ENCODE assay signal across 26 mouse cellular contexts in the genomic region with DNA sequence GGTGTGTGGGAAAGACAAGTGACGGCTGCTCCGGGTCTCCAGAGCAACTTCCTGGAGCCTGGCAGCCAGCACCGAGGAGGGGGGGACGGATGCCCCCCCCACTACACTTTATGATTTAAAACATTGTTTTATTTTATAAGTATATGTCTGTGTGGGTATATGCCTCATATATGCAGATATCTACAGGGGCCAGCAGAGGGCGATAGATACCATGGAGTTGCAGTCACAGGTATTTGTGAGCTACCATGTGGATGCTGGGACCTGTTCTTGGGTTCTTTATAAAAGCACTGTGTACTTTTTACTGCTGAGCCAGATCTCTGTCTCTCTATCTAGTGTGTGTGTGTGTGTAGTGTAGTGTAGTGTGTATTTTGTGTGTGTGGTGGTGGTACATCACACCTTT. TPM values are rescaled to one million over a fixed set of nuclear protein-coding genes. Genes with fewer than 3 reads are reported as not detected.
DNase-seq lines count a peak whose midpoint lies in the region; ATAC-seq and TF ChIP-seq lines count a peak whose summit lies in the region.
"Had no signal": no experiment of that assay in that cellular context is flagged by ENCODE, and none has a peak within 500 bp of the region (broad histone marks: within the 10 kb centered on the region; RNA-seq: fewer than 3 reads in every experiment).

No protein-coding gene starts in this region.

- H3K4me1 ChIP-seq in embryonic facial prominence, embryonic 11.5 days (ENCODE audit: control insufficient read depth, insufficient read depth, low read length), result no peaks in the 10 kb centered on the region
- peaks cover 20% of the 10 kb centered on the region for H3K4me1 ChIP-seq in embryonic facial prominence, embryonic 10.5 days
- no peaks in the 10 kb centered on the region for H3K4me1 ChIP-seq in liver, embryonic 12.5 days
- peaks cover 1 to 19% of the 10 kb centered on the region in 2 experiments; a peak in 3 of 4 replicates for H3K4me1 ChIP-seq in ES-E14 (ENCODE audit: control insufficient read depth in 2 of 2, insufficient read depth in 2 of 2, low read length in 2 of 2, poor library complexity in 1 of 2)
- no peaks in the 10 kb centered on the region for H3K4me1 ChIP-seq in cerebellum, adult 2 months (ENCODE audit: control insufficient read depth, insufficient read depth, low read length)
- H3K4me1 ChIP-seq: hindbrain, embryonic 15.5 days; neural tube, embryonic 12.5 days had no signal

- WGBS in embryonic facial prominence, embryonic 11.5 days, result 83% methylated on average over 5 of the region's 5 CpGs
- 81% methylated on average over 5 of the region's 5 CpGs for WGBS in embryonic facial prominence, embryonic 10.5 days
- 57% methylated on average over 5 of the region's 5 CpGs for WGBS in liver, embryonic 12.5 days (ENCODE audit: insufficient replicate concordance)
- WGBS in cerebellum, adult 2 months, result 88% methylated on average over 5 of the region's 5 CpGs

- H3K27me3 ChIP-seq in embryonic facial prominence, embryonic 11.5 days (ENCODE audit: control insufficient read depth, insufficient read depth, low read length), result no peaks in the 10 kb centered on the region
- H3K27me3 ChIP-seq in embryonic facial prominence, embryonic 10.5 days (replicated peaks; ENCODE audit: low read depth, poor library complexity, severe bottlenecking), result peaks cover 5% of the 10 kb centered on the region; the same call in 1 of the 2 replicates
- H3K27me3 ChIP-seq in liver, embryonic 12.5 days (replicated peaks), result peaks cover 31% of the 10 kb centered on the region
- H3K27me3 ChIP-seq in cerebellum, adult 2 months (ENCODE audit: control insufficient read depth, insufficient read depth, low read length), result no peaks in the 10 kb centered on the region
- H3K27me3 ChIP-seq: embryonic facial prominence, embryonic 12.5 days; hindbrain, embryonic 15.5 days; neural tube, embryonic 12.5 days had no signal

- H3K9ac ChIP-seq in embryonic facial prominence, embryonic 11.5 days (replicated peaks; ENCODE audit: low read length), result no peak overlapping the region
- H3K9ac ChIP-seq in liver, embryonic 12.5 days, result no peak overlapping the region
- no peak overlapping the region for H3K9ac ChIP-seq in ES-E14 (ENCODE audit: insufficient read depth, low read depth, low read length, poor library complexity, severe bottlenecking)
- H3K9ac ChIP-seq: embryonic facial prominence, embryonic 12.5 days; hindbrain, embryonic 15.5 days; neural tube, embryonic 12.5 days had no signal

- no peak for TF ChIP-seq CTCF in cerebellum, adult 2 months (IDR thresholded peaks at IDR 0.05; ENCODE audit: borderline replicate concordance, insufficient read depth, low read depth, low read length)

- in situ Hi-C loops in ES-E14 (cut with MboI; ENCODE audit: low sequenced_read_pairs in 2 of 2, unreplicated experiment in 2 of 2), result no loop called here

- no peaks in the 10 kb centered on the region; the same call in 1 of the 2 replicates for H3K9me3 ChIP-seq in embryonic facial prominence, embryonic 11.5 days (replicated peaks; ENCODE audit: control insufficient read depth, low read length)
- no peaks in the 10 kb centered on the region for H3K9me3 ChIP-seq in embryonic facial prominence, embryonic 10.5 days
- no peaks in the 10 kb centered on the region for H3K9me3 ChIP-seq in liver, embryonic 12.5 days (replicated peaks)
- no peaks in the 10 kb centered on the region for H3K9me3 ChIP-seq in ES-E14 (ENCODE audit: control insufficient read depth, insufficient read depth, low read depth, low read length)
- H3K9me3 ChIP-seq: embryonic facial prominence, embryonic 12.5 days; hindbrain, embryonic 15.5 days; neural tube, embryonic 12.5 days had no signal

- ATAC-seq in embryonic facial prominence, embryonic 11.5 days (replicated peaks; ENCODE audit: insufficient number of reproducible peaks, low FRiP score, low TSS enrichment, low read depth), result no peak
- no peak for ATAC-seq in liver, embryonic 12.5 days
- 0 out of 2 replicates have a peak, but pooled peaks have one; percentile 31 for ATAC-seq in megakaryocyte progenitor cell, adult 5-6 weeks (replicated peaks; ENCODE audit: poor library complexity)

- no peaks in the 10 kb centered on the region for H3K36me3 ChIP-seq in embryonic facial prominence, embryonic 11.5 days (replicated peaks; ENCODE audit: control insufficient read depth, insufficient read depth, low read depth, low read length)
- no peaks in the 10 kb centered on the region for H3K36me3 ChIP-seq in embryonic facial prominence, embryonic 10.5 days (replicated peaks)
- H3K36me3 ChIP-seq in liver, embryonic 12.5 days, result no peaks in the 10 kb centered on the region
- no peaks in the 10 kb centered on the region for H3K36me3 ChIP-seq in ES-E14 (ENCODE audit: control insufficient read depth, insufficient read depth, low read length, poor library complexity, severe bottlenecking)
- H3K36me3 ChIP-seq: embryonic facial prominence, embryonic 12.5 days; hindbrain, embryonic 15.5 days; neural tube, embryonic 12.5 days had no signal

- no peak overlapping the region for H3K4me3 ChIP-seq in embryonic facial prominence, embryonic 11.5 days (ENCODE audit: low read depth, low read length)
- no peak overlapping the region for H3K4me3 ChIP-seq in embryonic facial prominence, embryonic 10.5 days
- H3K4me3 ChIP-seq in liver, embryonic 12.5 days, result no peak overlapping the region
- H3K4me3 ChIP-seq in ES-E14 (ENCODE audit: insufficient read depth in 1 of 2, low read depth in 1 of 2, low read length in 2 of 2, poor library complexity in 1 of 2, severe bottlenecking in 1 of 2), result no peak overlapping the region
- H3K4me3 ChIP-seq in cerebellum, adult 2 months (replicated peaks; ENCODE audit: insufficient read depth, low read depth, low read length), result no peak overlapping the region
- H3K4me3 ChIP-seq: embryonic facial prominence, embryonic 12.5 days; hindbrain, embryonic 15.5 days; neural tube, embryonic 12.5 days had no signal

- no peak overlapping the region for H3K4me2 ChIP-seq in embryonic facial prominence, embryonic 11.5 days (ENCODE audit: low read depth, low read length)
- H3K4me2 ChIP-seq in liver, embryonic 12.5 days, result no peak overlapping the region
- H3K4me2 ChIP-seq: embryonic facial prominence, embryonic 12.5 days; heart, embryonic 11.5 days; hindbrain, embryonic 15.5 days; neural tube, embryonic 12.5 days had no signal

- DNase-seq in embryonic facial prominence, embryonic 11.5 days (ENCODE audit: low spot score), result peak; percentile 15
- no peak for DNase-seq in embryonic facial prominence, embryonic 10.5 days (ENCODE audit: low spot score)
- DNase-seq in liver (peak; percentile 18), ES-E14 (ENCODE audit: low read depth, low spot score) (peak; percentile 49)
- no peak for DNase-seq in cerebellum, adult 2 months
- DNase-seq in urinary bladder, postnatal 25 days (ENCODE audit: low spot score), result no peak
- DNase-seq: adrenal gland, adult 8-10 months; cerebellum, adult 18-20 months; kidney, adult 18-20 months; kidney, postnatal 36 days; lung, postnatal 10 days; right cerebral cortex, postnatal 25 days; thymus, postnatal 25 days had no signal

- no peak for TF ChIP-seq POLR2A in cerebellum, adult 2 months (IDR thresholded peaks at IDR 0.05; ENCODE audit: borderline replicate concordance, insufficient read depth, low read length)

- no peak overlapping the region for H3K27ac ChIP-seq in embryonic facial prominence, embryonic 11.5 days (replicated peaks; ENCODE audit: low read depth, low read length)
- H3K27ac ChIP-seq in embryonic facial prominence, embryonic 10.5 days (replicated peaks), result no peak overlapping the region
- H3K27ac ChIP-seq in liver, embryonic 12.5 days, result no peak overlapping the region
- H3K27ac ChIP-seq in ES-E14 (ENCODE audit: insufficient read depth, low read depth, low read length, poor library complexity, severe bottlenecking), result no peak overlapping the region
- H3K27ac ChIP-seq in cerebellum, adult 2 months (ENCODE audit: insufficient read depth, low read length), result no peak overlapping the region
- H3K27ac ChIP-seq: embryonic facial prominence, embryonic 12.5 days; hindbrain, embryonic 15.5 days; neural tube, embryonic 12.5 days had no signal

RNA-seq across cellular contexts. Expression of gene Hs3st6, which starts 20.5 kb away (rescaled TPM):
- 4.3 and 4.7 TPM in 2 replicates for polyA plus RNA-seq in embryonic facial prominence, embryonic 11.5 days (2014; fragmentation: Nextera tagmentation; extraction: Ambion mirVana)
- 1.3 and 2.3 TPM in 2 replicates for polyA plus RNA-seq in embryonic facial prominence, embryonic 10.5 days (2016; fragmentation: Nextera tagmentation; extraction: Ambion mirVana)
- not detected in 2 replicates for polyA plus RNA-seq in liver, embryonic 12.5 days (2016; fragmentation: Nextera tagmentation; extraction: Ambion mirVana)
- total RNA-seq in ES-E14 (2012; rRNA removed), result 1.6 and 2.3 TPM in 2 replicates
- total RNA-seq in megakaryocyte progenitor cell, adult 5-6 weeks (2015), result not detected in 2 replicates
- total RNA-seq in megakaryocyte progenitor cell, adult 5-6 weeks (2017), result not detected in 2 replicates
- polyA plus RNA-seq in cerebellum, adult 2 months (2012; rRNA removed), result 0.80 and 1.0 TPM in 2 replicates
- total RNA-seq: gastrocnemius, adult 8-10 months; heart, postnatal 25 days; layer of hippocampus, postnatal 14 days; monocyte, adult 5-6 weeks had no signal

RNA-seq across cellular contexts. Expression of gene Meiob, which starts 30.8 kb away (rescaled TPM):
- not detected in 2 replicates for polyA plus RNA-seq in embryonic facial prominence, embryonic 11.5 days (2014; fragmentation: Nextera tagmentation; extraction: Ambion mirVana)
- not detected in 2 replicates for polyA plus RNA-seq in embryonic facial prominence, embryonic 10.5 days (2016; fragmentation: Nextera tagmentation; extraction: Ambion mirVana)
- 1.5 TPM in 2 replicates for polyA plus RNA-seq in liver, embryonic 12.5 days (2016; fragmentation: Nextera tagmentation; extraction: Ambion mirVana)
- 0.13 and 0.42 TPM in 2 replicates for total RNA-seq in ES-E14 (2012; rRNA removed)
- total RNA-seq in megakaryocyte progenitor cell, adult 5-6 weeks (2015), result not detected in 2 replicates
- total RNA-seq in megakaryocyte progenitor cell, adult 5-6 weeks (2017), result not detected in 2 replicates
- polyA plus RNA-seq in cerebellum, adult 2 months (2012; rRNA removed), result not detected in 2 replicates
- total RNA-seq: gastrocnemius, adult 8-10 months; heart, postnatal 25 days; layer of hippocampus, postnatal 14 days; left cerebral cortex, postnatal 36 days; monocyte, adult 5-6 weeks had no signal
- polyA plus RNA-seq: brain, embryonic 14.5 days; embryonic facial prominence, embryonic 12.5 days; heart, embryonic 11.5 days; hindbrain, embryonic 15.5 days; neural tube, embryonic 12.5 days had no signal

RNA-seq across cellular contexts. Expression of gene Msrb1, which starts 36.8 kb away (rescaled TPM):
- 23.6 and 24.3 TPM in 2 replicates for polyA plus RNA-seq in embryonic facial prominence, embryonic 11.5 days (2014; fragmentation: Nextera tagmentation; extraction: Ambion mirVana)
- 21.6 and 24.6 TPM in 2 replicates for polyA plus RNA-seq in embryonic facial prominence, embryonic 10.5 days (2016; fragmentation: Nextera tagmentation; extraction: Ambion mirVana)
- 20.8 and 21.6 TPM in 2 replicates for polyA plus RNA-seq in liver, embryonic 12.5 days (2016; fragmentation: Nextera tagmentation; extraction: Ambion mirVana)
- 23.5 and 30.2 TPM in 2 replicates for total RNA-seq in ES-E14 (2012; rRNA removed)
- 378 and 438 TPM in 2 replicates for total RNA-seq in megakaryocyte progenitor cell, adult 5-6 weeks (2015)
- 155 and 224 TPM in 2 replicates for total RNA-seq in megakaryocyte progenitor cell, adult 5-6 weeks (2017)
- 63.3 and 66.8 TPM in 2 replicates for polyA plus RNA-seq in cerebellum, adult 2 months (2012; rRNA removed)

RNA-seq across cellular contexts. Expression of gene Rpl3l, which starts 45.6 kb away (rescaled TPM):
- polyA plus RNA-seq in embryonic facial prominence, embryonic 11.5 days (2014; fragmentation: Nextera tagmentation; extraction: Ambion mirVana), result not detected in 2 replicates
- not detected in 2 replicates for polyA plus RNA-seq in embryonic facial prominence, embryonic 10.5 days (2016; fragmentation: Nextera tagmentation; extraction: Ambion mirVana)
- not detected in 2 replicates for polyA plus RNA-seq in liver, embryonic 12.5 days (2016; fragmentation: Nextera tagmentation; extraction: Ambion mirVana)
- 0.16 and 0.67 TPM in 2 replicates for total RNA-seq in ES-E14 (2012; rRNA removed)
- total RNA-seq in megakaryocyte progenitor cell, adult 5-6 weeks (2015), result 0.24 and 0.74 TPM in 2 replicates
- 0.30 TPM in 1 of 2 replicates, not detected in the other for total RNA-seq in megakaryocyte progenitor cell, adult 5-6 weeks (2017)
- polyA plus RNA-seq in cerebellum, adult 2 months (2012; rRNA removed), result 0.67 and 0.70 TPM in 2 replicates
- polyA plus RNA-seq: embryonic facial prominence, embryonic 12.5 days; hindbrain, embryonic 15.5 days; liver, adult 2 months; neural tube, embryonic 12.5 days had no signal

RNA-seq across cellular contexts. Expression of gene Ndufb10, which starts 49.0 kb away (rescaled TPM):
- polyA plus RNA-seq in embryonic facial prominence, embryonic 11.5 days (2014; fragmentation: Nextera tagmentation; extraction: Ambion mirVana), result 191 and 217 TPM in 2 replicates
- 193 and 199 TPM in 2 replicates for polyA plus RNA-seq in embryonic facial prominence, embryonic 10.5 days (2016; fragmentation: Nextera tagmentation; extraction: Ambion mirVana)
- 233 and 239 TPM in 2 replicates for polyA plus RNA-seq in liver, embryonic 12.5 days (2016; fragmentation: Nextera tagmentation; extraction: Ambion mirVana)
- total RNA-seq in ES-E14 (2012; rRNA removed), result 147 and 191 TPM in 2 replicates
- total RNA-seq in megakaryocyte progenitor cell, adult 5-6 weeks (2015), result 236 and 247 TPM in 2 replicates
- total RNA-seq in megakaryocyte progenitor cell, adult 5-6 weeks (2017), result 256 and 308 TPM in 2 replicates
- polyA plus RNA-seq in cerebellum, adult 2 months (2012; rRNA removed), result 548 and 613 TPM in 2 replicates

Comparison
In these comparisons a context has a peak if more than half of its experiments do, and no peak if none do; other contexts are left out.
1. DNase-seq: peak in embryonic facial prominence, embryonic 11.5 days (single experiment), liver (single experiment) and ES-E14 (single experiment); none in embryonic facial prominence, embryonic 10.5 days (single experiment), cerebellum, adult 2 months (0 of 2) and urinary bladder, postnatal 25 days (single experiment).